Mouse (Mus musculus): ENCODE measurements around the gene Zic2.
"Not testable (repeated sequence)": the region's sequence is repeated elsewhere in the genome, so short reads cannot be mapped to it uniquely, and the experiment has no call there.

Gene Zic2

DNA sequence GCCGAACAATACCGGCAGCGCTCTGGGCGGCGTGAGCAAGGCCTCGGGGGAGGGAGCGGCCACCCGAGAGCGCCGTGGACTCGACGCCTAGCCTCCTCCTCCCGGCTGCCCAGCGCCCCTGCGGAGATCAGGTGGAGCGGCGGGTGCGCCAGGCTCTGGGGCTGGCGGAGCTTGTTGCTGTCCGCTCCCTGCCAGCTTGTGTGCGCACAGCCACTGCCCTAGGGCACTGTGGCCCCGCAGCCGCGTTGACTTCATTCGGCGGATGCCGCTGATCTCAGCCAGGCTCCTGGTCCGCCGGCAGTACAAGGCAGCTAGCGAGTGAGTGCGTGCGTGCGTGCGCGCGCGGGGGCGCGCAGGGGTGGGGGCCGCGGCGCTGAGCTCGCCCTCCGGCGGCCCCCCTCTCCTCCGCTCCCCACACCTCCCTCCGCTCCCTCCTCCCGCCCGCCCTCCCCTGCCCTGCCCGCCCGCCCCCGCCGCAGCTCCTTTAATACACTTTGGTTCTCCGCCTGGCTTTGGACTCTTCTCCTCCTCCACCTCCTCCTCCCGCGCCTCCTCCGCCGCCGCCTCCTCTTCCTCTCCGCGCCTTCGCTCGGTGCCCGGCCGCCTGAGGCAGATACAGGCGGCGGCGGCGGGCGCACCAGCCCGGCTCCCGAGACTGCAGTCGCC, at the start of gene Zic2:
Zic2 (plus strand) TSS at position 545 of the 666 bp plus-strand sequence.
- DNase-seq (ENCODE audit: low read depth, low spot score): no peak

DNA sequence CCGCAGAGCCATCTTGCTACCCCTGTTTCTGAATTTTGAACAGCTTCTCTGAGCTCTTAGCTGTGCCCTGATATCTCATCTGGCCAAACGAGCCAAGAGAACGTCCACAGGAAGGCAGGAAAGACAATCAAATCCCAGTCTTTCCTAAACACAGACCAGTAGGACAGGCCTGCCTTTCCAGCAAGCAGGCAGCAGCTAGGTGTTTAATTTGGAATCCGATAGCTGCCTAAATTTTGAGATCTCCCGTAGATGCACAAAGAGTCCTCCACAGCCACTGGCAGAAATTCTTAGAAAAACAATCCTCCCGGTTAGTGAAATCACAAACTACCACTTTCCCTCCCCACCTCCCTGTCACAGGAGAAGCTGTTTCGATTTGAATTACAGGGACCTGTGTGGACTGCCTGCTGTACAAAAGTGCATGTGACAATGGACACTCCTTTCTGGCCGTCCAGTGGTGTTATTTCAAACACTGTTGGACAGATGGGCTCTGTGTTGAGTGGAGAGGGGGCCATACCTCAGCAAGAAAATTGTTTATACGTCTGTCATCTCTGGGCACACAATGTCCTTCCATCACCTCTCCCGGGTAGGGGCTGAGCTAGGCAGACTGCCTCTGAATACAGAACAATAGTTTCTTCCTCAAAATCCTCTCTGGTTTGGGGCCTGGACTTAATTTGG, 48.6 kb upstream of the Zic2 start:
- no peak for DNase-seq (ENCODE audit: low read depth, low spot score)

DNA sequence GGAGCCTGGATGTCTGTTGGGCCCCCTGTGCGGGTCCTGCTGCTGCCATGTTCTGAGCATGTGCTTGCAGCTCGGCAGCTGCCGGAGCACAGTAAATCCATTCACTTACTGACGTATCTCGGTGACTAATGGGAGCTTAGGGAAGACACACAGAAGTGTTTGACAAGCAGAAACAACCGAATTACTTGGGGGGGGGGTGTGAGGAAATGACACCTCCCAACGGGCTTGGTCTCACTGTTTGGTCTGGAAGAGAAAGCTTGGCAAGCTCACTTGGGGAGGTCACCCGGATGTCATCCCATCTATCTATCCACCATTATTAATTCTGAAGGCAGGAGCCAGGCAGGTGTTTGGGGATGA, 48.1 kb upstream of the Zic2 start:
- DNase-seq (ENCODE audit: low read depth, low spot score): no peak

DNA sequence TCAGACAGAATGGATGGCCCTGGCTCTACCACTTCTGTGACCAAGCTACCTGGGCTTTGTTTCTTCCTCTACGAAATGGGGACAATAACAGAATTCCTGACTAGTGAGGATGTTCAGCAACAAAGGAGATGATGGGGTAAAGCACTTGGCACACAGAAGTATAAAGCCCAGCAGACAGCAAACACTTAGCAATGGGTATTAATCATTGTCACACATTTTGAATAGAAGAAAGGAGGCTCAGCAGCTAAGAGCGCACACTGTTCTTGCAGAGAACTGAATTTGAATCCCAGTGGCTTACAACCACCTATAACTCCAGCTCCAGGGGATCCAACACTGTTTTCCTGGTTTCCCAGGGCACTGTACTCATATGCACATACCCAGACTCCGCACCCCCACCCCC, 47.6 kb upstream of the Zic2 start:
- DNase-seq (ENCODE audit: low read depth, low spot score): no peak

DNA sequence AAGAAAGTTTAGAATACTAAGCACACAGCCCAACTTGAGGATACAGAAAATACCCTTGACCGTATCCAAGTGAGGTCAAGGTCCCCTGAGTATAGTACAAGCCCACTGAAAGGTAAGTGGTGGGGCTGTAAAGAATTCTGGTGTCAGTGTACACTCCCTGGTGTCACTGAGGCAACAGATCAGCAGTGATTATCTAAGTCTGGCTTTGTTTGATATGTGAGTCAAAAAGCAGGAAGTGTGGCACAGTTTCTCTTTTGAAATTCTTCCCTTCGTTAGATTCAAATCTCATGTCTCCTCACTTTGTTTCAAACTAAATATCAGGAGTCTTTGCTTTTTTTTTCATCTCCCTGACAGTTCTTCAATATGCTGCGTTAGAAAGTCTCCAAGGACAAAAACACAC, 42.7 kb upstream of the Zic2 start:
- DNase-seq (ENCODE audit: low read depth, low spot score): no peak

DNA sequence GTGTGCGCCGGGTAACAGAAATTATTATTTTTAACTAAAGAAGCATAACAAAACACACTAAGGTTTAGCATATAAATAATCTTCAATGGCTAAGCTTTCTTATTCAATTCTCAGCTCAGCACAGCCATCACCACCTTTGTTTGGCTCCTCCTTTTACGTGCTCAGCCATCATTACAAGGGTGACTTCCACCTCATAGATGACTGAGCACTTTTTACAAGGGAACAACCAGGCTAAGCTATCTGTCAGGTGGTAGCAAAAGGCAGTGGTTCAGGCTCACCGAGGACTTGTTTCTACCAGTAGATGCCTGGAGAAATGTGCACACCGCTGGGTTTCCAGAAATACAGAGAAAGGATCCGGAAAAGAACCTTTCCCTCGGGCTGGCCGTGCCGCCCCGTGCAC, 41.2 kb upstream of the Zic2 start:
- DNase-seq (ENCODE audit: low read depth, low spot score): no peak

DNA sequence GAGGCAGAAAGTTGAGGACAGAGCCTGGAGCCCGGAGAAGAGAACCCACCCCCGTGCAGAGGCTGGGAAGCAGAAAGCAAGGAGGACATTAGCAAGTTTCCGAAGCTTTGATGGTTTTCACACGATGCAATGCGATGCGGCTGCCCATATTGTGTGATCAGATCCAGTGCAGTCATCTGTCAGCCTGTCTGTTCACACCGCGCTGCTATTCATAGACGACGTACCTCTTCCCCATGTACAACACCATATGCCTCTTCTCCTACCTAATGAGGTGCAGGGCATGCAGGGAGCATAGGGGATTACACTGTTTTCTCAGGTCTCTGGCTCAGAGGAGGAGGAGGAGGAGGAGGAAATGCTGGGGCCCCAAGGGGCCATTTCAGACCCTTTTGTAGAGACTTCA, 38.4 kb upstream of the Zic2 start:
- DNase-seq (ENCODE audit: low read depth, low spot score): no peak

DNA sequence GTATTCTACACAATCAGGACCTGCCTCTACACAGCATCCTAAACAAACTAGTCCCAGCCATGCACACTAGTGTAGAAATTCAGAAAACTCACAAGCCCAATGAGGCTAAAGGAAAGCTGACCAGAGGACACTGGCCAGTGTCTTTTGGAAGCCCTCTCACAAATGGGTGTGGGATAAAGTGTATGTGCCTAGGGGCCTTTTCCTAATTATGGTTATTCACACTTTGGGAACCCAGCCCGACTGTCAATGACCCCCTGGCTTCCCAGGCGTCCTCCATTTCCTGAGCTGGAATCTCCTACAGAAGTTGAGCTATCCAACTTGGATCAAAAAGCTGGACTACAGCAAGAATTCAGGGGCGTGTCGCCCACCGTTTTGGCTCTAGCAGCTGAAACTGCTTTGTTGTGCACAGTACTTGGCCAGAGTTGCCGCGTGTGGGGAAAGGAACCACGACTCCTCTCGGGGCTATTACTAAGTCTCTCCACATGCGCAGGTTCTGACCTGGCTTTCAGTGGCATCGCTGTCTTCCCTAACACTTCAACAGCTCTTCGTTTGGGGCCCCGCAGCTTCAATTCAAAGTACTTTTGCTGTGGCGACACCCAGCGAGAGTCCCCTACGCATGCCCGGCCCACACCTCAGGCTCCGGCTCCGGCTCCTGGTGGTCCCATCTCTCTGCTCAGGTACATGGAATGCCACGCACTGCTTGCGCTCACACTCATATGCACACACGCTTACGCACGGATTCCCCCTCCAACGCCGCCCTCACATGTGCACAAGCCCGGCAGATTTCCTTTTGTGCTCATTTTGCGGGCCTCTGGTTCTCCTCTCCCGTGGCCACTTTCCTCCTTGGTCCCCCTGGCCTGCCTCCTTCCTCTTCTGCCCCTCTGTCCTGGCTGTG, 25.4 kb upstream of the Zic2 start:
- DNase-seq (ENCODE audit: low read depth, low spot score): no peak

DNA sequence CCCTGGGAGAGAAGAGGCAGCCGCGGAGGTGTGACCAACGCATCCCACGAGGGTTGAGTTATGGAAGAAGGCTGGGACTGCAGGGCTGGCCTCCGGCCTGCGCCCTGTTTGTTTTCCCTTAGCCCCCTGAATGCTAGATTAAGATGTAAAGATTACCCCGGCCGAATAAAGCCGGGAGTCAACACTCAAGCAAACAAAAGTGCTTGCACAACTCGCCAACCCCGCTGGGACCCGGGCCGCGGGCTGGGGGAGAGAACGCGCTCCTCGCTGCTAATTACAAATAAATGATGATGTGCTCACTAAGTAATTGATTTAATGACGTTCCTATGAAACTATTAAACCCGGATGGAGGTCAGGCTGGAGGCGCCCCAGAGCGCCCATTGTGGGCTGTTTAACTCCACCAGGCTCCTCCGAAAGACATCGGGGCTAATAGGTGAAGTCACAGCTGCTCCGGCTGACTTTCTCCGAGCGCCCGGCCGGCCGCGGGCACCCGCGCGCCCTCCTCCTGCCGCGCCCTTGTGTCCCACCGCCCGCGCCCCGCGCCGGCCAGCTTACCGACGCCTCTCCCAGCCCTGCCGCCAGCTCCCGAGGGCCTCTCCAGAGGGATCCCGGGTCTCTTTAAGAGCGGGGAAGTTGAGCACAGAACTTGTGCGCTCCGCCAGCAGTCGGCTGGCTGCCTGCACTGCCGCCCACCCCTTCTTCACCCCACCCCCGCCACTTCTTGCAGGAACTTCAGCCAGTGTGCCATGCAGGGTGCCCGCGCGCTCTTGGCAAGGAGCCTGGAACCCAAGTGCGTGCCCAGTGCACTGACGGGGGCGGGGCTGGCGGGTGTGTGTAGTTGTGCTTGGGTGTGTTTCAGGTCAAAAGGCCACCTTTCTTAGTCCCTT, 24.5 kb upstream of the Zic2 start, which contains the start of gene Gm5089:
Gm5089 (minus strand) TSS at position 620 of the 887 bp plus-strand sequence.
- DNase-seq (ENCODE audit: low read depth, low spot score): no peak

DNA sequence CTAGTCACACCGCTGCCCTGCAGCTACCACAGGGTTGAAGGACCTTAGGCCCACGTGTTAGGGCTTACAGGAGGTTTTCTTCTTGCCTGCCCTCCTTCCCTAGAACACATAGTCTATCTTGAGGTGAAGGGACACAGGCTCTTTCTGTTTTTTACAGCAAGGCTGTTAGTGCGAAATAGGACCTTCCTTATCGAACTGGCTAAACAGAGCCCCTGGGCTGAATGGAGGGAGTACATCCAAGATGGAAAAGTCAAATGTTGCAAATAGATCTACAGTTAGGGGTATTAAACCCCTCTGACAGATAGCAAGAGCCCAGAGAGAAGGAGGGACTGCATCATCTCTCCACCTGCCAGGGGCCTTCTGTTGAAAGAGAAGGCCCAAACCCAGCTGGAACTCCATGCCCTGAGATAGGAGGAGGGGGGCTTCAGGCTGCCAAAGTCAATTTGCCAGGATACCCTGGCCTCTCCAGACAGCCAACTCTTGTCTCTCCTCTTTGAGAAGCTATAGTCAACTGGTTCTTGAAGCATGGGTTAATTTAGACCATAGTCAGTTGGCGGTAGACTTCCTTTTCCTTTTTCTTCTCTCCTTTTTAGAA, 23.6 kb upstream of the Zic2 start:
- DNase-seq (ENCODE audit: low read depth, low spot score): no peak

DNA sequence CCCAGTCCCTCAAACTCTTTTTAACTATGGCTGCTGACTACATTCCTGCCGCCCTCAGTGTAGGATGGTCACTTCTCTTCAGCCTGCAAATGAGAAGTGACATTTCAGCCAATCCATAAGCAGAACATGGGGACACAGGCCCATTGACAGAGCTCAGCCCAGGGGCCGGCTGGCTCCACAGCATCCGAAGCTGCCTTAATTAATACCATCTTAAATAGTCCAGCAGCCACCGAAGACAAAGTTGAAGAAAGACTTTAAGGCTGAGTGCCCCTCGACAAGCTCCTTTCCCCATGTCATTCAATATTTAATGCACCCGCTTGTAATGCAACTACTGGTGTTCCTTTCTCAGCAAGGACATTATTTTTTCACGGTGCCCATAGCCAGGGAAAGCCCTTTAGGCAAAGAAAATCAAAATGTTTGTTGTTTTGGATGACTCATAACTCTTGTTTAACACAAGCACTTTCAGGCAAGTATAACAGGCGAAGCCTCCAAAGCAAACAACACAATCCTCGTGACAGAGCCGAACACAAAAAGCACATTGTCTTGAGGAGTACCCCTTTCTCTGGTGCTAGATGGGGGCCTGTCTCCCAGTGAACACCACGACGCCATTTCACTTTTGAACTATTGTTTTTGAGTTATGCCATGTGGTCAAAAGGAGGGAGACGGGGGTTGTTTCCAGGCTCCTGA, 22.4 kb upstream of the Zic2 start:
- DNase-seq (ENCODE audit: low read depth, low spot score): no peak

DNA sequence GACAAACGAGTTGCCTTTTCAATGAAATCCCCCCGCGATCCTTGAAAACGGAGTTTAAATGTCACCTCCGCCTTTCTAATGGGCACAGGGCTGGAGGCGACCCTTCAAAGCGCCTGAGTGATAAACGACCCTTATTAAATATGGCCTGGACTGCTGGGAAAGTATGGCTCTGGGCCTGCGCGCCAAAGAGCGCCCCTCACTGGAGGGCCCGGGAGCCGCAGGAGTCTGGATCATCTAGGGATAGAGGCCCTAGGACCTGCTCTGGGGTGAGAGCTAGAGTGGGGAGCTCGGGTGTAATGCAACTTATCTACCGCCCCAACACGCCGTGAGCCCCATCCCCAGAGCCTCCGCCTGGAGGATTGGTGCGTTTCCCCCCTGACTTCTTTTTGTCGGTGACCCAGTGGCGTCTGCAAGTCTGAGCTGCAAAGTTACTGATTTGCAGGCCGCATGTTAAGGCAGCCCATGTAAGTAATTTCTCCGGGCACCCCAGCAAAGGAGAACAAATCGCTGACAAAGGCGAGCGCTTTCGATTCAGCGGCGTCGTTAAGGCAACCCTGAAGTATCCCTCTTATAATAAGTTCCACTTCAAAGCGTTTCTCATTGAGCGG, 21.7 kb upstream of the Zic2 start:
- no peak for DNase-seq (ENCODE audit: low read depth, low spot score)

DNA sequence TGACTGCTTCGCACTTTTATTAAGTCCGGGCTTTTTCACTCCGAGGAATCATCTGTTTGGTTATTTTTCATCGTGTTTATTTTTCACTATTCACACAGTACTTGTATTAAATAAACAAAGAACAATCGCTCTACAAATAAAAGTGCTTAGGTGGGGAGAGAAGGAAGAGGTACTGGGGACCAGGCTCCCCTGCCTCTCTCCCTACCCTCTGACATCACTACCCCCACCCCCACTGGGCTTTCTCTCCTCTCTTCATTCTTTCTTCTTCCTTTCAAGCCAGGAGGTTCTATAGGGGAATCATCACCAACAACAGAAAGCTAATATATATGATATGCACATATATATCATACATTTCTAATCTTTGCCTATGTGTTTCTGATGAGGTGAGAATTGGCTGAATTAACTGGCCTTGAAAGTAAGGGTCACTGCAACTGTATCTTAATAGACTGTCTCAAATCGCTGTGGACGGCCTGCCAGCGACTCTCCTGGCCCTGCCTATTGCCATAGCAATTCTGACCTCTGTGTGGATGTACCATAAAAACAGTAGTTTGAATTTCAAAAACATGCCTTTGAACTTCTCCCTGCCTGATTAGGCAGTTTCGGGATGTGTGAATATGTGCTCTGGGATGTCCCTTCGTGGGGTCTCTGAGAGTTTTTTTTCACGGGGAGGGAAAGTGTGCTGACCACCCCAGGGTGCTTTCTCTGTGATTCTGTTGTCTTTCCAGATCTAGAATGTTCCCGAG, 21.1 kb upstream of the Zic2 start:
- DNase-seq (ENCODE audit: low read depth, low spot score): no peak

DNA sequence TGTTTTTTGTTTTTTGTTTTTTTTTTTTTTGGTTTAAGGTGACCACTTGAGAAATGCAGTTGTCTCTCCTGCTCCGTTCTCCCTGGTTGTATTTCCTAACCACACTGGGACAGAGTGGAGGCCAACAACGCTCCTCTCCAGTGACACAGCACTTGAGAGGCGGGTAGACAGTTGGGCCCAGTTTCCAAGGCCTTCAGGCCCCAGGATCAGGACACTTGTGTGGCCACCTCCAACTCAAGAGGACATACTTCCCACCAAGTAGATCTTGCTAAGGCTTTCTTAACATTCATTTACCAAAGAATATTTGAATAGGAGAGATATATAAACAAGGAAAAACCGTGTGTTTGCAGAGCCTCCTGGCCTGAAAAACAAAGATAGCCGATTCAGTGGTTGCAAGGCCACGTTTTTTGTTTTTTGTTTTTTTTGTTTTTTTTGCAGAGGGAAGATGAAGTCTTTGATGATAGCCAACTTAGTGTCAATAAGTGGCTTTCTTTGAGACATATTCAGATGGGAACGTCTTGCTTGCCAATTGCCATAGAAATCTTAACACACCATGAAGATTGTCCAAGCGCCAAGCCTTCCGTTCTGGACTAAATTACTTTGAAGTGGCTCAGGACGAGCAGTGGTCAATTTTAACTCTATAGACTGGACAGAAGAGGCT, 20.2 kb upstream of the Zic2 start:
- no peak for DNase-seq (ENCODE audit: low read depth, low spot score)

DNA sequence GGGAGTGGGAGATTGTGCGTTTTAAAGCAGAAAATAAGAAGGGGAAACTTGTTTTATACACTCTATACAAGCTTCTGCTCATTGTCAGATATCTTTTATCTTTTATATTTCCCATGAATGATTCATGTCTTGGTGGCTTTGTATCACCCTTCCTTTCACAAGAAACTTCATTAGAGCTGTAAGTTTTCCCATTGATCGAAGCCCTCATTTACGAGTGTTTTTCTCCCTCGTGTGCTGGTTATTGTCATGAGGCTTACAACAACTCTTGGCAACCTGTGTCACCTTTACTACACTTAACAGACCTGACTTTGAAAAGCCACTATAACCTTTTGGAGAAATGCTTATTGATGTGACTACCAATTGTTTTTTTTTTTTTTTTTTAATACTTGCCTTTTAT, 19.7 kb upstream of the Zic2 start:
- DNase-seq (ENCODE audit: low read depth, low spot score): no peak

DNA sequence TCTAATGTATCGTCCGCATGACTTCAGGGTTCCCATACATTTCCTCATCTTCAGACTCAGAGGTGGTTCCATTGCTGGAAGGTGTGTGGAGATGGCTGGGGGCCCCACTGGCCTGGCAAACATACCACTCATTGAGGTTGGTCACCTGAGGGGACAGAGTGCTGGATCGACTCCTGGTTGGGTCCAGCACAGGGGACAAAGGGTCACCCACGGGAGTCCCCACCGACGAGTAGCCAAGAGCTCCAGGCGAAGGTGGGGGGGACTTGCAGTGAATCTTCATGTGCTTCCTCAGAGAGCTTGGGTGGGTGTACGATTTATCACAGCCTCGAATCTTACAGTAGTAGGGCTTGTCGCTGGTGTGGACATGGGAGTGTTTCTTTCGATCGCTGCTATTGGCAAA, 15.9 kb upstream of the Zic2 start:
- not testable (repeated sequence) for DNase-seq (ENCODE audit: low read depth, low spot score)

DNA sequence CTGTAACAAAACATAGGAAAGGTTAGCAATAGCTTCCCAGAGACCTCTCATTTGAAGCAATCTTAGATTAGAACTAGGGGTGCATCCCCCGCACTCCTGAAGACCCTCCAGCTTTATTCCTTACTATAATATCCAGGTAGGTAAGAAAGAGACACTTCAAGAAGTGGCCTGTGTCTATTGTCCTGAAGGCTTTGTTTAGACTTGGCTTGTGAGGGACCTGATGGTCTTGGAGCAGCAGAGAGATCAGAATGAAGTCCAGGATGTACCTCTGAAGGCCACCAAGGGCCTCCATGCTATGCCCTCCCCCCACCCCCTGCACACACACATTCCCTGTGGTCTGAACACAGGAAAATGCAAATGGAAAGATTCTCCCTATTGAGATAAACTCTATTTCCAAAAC, 15.5 kb upstream of the Zic2 start:
- no peak for DNase-seq (ENCODE audit: low read depth, low spot score)

DNA sequence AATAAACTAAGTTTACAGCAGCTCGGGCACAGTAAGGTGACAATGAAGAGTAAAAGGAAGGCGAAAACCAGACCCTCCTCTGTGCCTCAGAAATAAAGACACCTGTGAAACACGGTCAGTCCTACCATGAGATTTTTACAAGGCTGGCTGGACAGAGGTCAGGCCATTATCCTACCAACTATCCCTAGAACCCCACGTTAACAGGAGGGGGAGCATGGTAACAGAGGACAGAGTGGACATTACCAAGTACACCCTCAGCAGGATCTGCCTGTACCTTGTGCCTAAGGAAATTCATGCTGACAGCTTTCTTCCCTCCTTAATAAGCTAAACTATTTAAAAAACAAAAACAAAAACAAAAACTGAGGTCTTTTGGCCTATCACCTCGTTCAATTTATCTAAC, 15.0 kb upstream of the Zic2 start:
- DNase-seq (ENCODE audit: low read depth, low spot score): no peak

DNA sequence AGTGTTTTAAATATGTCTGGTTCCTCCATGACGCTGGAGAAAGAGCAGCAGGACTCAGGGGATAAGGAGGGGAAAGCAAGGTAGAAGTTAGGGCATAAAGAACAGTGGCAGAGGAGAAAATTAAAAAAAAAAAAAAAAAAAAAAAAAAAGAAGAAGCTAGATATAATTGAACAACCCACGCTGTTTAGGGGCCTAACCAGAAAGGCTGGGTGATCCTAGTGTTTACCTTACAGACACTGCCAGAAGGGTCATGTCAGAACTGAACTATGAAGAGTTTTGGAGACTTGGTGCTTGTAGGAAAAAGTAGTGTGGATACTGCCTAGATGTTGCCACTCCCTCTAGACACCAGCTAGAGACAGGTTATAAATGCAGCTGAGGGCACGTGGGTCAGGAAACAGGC, 13.7 kb upstream of the Zic2 start:
- no peak for DNase-seq (ENCODE audit: low read depth, low spot score)

Data from brain, embryonic 18.5 days (tissue).